Mouse (Mus musculus): ENCODE results near the gene Rab3c. TPM values are rescaled to one million over a fixed set of nuclear protein-coding genes. Genes with fewer than 3 reads are reported as not detected.

Gene Rab3c
- total RNA-seq, 2 experiments from 2014 or later: 21.2 to 24.4 TPM

DNA sequence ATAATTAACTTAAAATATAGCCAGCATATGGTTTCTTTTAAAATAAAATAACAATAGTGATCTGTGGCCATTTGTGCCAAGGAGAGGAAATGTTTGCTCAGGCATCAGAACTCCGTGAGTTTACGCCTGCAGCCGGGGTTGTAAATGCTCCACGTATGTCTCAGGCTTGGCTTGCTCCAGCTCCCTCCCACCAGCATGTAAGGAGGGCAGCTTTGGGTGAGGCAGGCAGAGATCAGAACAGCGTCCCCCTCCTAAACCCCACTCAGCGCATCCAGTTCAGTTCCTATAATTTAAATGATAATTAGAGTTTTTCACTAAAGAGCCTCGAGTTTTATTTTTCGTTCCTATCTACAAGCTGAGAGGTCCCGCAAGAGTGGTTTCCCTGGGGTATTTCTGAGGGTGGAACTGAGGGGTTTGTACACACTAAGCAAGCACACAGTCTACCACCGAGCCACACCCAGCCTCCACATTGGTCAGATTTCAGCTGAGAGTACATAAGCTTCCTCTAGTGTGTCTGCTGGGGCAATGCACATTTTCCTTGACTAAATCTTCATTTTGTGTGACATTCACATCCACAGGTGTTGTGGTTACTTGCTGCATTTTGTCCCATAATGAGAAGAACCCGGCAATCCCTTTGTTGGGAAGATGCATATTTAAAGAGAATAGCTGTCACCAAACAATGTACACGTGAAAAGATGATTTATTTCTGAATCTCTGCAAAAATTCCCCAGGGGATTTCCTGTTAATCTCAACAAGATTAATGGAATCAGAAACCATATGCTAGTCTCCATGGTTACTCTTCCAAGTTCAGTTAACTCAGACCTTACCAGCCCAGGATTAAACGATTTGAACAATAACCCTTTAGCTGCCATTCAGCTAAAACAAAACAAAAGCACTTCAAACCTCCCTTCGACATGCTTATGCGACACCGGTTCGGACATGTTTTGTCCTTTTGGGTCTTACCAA is 186.8 kb downstream of the Rab3c start:
- DNase-seq: no peak

DNA sequence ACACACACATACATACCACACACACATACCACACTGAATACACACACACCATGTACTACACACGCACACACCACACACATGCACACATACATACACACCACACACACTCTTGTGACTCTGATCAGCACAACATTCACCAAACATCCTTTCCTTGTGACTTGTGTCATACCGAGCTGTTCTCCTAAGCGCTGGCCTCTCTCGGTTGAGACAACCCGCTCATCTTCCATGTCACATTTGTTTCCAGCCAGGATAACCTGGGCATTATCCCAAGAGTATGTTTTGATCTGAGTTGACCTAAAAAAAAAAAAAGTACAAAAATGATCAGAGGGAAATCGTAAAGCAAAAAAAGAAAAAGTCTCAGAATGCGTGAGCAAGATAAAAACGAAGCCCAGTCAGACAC is 196.8 kb downstream of the Rab3c start:
- no peak for DNase-seq

DNA sequence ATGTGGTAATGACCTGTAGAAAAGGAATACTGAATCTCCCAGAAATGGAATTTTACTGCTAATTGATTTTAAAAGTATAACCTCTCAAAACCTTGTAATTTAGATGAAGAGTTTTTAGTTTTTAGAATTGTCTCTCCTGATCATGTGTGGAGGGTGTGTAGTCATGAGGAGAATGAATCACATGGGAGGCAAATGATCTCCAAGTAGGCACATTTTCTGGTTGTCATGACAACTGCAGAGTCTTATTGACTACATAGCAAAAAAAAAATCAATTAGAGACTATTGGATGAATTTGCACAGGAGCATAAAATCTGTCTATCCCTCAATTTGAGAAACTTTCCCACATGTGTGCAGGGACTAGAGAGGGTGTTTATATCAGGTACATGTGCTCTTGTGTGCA is 199.6 kb downstream of the Rab3c start:
- no peak for DNase-seq

DNA sequence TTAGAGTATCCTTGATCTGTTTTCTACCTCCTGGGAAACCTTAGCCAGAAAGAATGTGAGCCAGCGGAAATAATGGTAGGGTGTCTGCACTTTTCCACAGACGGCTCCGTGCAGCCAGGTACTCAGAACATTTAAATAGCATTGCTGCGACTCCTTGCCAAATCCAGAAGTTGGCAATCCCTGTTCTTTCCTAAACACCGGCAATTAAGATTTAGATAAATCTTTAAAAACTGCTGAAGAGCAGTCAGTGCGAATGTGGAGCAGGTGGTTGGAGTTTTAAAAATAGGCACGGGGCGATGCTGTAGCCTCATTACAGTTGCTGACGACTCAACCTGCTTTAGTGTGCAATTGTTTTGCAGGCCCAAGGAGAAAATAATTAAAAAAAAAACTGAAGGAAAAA is 205.2 kb downstream of the Rab3c start:
- no peak for DNase-seq

DNA sequence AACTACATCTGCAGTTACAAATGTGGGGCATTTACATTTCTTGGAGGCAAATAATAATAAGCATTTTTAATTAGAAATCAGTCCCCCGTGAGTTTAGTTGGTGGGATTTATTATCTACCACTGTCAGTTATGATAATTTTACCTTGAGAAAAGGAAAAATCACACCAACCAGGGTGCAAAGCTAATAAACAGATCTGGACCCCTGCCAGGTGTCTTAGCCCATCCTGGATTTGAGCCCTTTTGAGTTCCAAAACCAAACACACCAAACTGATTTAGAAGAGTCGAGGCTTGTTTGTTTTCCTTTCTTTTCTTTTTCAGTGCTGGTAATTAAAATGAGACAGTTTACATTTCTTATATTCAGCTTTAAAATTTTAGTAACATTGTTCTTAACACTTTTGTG is 206.6 kb downstream of the Rab3c start:
- no peak for DNase-seq

DNA sequence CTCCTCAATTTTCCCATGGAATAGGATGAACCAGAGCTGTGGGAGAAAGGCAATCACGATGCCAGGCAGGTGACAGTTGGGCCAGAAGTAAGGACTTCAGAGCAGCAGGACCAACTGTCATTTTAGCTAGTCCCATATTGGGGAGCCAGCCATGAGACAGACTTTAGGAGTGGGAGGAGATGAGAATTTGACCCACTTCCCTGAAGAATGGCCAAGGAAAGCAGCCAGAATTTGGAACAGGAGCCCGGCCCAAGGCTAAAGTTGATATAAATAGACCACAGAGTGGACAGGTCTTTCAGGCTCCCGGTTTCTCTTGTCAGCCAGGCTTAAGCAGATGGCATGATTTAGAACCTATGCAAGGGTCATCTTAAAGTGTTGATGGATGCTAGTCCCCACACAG is 213.6 kb downstream of the Rab3c start:
- DNase-seq: no peak

DNA sequence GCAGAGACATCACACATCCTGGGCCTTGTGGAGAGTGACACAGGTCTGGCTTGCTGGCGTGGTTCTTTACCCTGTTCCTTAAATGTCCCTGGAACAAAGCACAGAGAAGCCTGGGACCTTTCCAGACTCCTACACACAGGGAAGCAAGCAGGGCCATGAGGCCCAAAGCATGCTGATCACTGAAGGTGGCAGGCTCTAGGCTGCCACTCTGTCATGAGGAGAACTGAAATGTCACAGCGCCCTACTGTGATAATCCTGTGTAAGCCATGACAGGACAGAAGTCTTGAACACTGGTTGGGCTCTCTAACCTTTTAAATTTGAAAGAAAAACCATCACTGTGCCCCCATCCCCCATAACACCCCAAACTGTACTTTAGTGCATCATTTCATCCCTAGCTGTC is 214.1 kb downstream of the Rab3c start:
- no peak for DNase-seq

DNA sequence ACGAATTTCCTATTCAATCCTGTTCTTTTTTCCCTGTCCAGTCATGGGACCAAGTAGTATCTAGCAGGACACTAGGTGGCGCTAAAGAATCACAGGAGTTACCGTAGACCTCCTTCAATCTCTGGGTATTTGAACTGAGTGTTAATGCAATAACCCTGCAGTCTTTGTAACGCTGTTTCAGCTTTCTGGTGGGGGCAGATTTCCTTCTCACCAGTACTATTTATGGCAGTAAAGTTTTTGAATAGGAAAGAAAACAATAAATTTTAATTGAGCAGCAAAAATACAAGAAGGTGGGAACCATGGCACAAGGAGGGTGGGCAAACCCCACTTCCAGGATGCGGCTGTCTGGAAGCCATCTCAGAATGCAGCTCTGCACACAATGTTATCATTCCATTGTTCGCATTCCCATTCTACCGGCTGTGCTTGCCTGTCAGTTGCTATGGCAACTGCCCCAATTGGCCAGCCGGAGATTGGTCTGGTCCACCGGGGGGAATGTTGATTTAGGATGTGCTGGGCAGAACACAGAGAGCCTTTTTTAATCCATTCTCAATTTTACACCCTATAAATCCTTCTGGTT is 217.9 kb downstream of the Rab3c start:
- peak; percentile 79 for DNase-seq

DNA sequence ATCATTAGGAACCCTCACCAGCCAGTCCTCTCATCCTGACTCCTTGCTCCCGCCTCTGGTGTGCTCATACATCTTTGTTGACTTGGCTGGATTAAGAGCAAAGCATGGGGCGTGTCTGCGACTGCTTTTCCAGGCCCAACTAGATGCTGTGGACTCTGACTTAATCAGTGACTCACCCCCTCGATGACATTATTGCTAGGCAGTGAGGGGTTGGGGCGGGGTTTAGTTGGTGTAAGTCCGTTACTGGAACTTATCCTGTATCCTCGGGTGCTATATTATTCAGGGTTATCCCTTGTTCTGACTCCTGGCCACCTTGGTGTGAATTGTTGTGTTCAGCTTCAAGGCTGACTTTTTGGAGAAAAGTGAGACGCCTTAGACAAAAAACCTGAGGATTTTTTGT is 218.5 kb downstream of the Rab3c start:
- DNase-seq: peak; percentile 21

DNA sequence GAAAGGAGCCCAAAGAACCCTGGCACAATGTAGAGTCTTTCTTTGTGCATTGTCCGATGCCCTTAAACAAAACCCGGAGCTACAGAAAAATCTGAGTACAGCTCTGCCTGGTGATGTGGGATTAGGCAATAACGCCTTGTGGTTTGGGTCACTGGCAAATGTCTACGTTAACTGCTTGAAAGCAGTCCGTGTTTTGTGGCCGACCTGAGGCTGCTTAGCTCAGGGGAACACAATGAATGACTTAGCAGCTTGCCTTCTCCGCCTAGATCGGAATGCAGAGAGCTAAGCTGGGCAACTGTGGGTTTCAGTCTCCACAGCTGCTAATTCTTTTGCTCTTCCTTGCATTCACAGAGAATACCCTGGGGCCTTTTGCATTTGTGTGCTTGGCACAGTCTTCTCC is 226.3 kb downstream of the Rab3c start:
- no peak for DNase-seq

DNA sequence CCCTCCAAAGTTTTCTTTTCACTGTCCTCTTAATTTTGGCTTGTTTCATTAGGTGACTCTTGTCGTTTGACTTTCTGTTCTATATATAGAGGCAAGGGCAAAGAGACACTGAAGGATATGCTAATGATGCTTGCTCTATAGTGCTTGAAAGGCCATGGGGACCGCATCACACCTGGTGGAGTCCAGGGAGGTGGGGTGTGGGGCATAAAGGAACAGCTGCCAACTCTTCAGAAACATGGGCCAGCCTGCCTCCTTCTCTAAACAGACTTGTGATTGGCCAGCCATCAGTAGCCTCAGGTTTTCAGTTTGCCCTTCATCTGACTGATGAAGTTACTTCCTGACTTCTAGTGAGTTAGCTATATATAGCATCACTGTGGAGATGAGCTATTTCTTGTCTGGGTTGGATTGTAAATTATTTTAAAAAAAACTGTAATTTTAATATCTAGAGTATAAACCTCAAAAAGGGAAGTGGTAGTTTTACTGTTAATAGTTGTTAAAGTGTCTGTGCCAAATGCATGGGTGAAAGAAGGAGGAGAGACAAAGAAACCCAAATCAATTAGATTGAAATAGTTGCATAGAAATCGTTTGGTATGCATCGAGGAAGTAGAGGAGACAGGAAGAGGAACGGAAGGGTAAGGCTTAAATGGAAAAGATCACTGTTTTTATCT is 231.9 kb downstream of the Rab3c start:
- no peak for DNase-seq

DNA sequence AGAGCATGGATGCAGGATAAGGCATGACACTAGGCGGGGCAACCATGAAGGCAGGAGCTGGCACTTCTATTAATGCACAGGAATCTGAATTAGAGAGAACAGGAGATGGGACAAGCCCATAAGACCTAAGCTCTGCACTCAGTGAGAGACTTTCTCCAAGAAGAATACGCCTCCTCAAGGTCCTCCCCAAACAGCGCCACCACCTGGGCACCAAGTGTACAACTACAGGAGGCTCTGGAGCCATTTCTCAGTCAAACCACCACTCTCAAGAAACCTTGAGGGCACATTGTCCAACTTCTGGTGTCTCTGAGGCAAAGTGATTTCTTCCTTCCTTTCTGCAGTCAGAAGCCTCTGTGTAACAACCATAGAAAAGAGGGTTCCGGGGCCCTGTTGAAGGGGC is 236.4 kb downstream of the Rab3c start:
- DNase-seq: no peak

DNA sequence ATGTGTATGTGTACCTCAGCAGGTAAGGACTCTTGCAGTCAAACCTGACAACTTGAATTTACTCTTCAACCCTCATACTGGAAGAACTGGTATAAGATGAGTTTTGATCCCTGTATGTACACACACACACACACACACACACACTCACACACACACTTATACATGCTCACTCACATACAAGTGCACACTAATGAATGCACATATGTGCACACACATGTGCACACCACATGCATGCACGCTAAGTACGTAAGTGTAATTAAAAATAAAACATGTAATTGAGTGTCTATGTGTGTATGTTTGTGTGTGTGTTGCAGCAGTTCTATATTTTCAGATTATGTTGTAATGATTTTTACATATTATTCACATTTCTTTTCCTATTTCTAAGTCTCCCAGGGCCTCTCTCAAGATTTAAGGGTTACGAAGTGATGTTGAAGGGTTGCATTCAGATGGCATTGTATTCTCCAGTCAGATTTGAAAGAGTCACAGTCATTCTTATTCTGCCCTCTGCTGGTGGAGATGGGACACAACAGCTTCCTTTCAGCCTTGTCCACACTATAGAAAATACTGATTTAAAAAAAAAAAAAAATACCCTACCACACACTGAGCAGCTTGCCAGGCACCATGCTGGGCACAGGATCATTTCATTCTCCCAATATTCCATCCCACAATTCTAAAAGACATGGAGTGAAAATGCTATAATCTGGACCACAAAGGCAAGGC is 240.9 kb downstream of the Rab3c start:
- DNase-seq: peak; percentile 57

DNA sequence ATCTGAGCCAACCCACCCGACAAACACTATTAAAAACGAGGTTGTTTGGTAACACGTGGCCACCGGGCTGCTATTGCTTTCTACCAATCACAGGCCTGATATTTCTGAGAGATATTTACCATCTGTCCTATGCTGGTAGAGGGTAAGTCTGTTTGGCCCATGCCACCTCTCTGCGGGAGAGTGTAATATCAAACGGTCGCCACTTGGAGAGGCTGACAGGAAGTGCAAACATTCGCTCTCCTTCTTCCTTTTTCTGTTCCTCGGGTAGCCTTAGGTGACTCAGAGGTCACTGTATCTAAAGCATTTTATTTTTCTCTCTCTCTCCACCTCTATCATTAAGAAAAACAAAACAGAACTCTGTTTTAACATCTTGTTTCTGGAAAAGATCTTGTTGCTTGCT is 241.6 kb downstream of the Rab3c start:
- no peak for DNase-seq

DNA sequence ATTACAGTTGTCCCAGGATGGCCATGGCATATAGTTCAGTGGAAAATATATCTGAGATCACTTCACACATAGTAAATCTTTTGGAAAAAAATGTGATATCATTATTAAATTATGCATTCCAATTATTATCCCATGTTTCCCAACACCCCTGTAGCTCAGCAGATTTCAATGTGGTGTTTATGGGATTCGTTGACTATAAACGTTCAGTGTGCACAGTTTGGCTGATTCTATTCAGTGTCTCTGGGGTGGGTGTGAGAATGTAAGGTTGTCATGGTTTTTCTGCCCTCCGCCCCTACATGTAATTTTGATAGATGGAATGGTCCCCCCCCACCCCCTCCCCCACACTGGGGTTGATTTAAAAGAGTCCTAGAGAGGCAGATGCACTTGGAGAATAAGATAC is 242.3 kb downstream of the Rab3c start:
- DNase-seq: no peak

DNA sequence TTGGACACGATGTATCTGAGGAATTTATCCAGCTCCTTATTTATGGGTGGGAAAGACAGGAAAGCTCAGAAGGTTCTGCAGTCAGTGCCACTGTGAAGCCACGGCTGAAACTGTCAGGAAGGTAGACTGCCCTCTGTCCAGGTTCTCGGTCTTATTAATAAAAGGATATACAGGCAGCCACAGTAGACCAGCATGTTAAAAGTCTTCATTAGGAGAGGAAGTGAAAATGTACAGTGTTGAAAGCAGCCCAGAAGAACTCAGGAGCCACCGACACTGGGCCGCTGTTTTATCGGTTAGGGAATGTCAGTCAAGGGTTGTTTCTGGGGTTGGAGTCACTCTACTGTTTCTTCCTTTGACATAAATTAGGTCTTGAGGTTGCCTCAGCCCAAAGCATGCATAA is 245.9 kb downstream of the Rab3c start:
- no peak for DNase-seq

DNA sequence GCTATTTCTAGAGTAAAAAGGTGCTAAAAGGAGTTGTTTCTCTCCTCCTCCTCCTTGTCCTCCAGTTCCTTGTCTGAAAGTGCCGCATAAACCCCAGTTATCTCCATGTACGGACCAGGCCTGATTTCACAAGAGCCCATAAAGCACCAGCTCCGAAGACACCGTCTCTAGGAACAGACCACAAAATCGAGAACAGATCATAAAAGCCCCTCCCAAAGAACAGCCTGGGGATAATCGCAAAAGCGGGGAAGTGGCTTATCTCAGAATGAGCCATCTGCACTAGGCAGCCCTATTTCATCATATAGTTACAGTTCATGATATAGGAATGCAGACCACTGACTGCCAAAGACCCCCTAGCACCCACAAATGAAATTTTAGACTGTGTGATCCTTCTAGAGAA is 246.8 kb downstream of the Rab3c start:
- no peak for DNase-seq

DNA sequence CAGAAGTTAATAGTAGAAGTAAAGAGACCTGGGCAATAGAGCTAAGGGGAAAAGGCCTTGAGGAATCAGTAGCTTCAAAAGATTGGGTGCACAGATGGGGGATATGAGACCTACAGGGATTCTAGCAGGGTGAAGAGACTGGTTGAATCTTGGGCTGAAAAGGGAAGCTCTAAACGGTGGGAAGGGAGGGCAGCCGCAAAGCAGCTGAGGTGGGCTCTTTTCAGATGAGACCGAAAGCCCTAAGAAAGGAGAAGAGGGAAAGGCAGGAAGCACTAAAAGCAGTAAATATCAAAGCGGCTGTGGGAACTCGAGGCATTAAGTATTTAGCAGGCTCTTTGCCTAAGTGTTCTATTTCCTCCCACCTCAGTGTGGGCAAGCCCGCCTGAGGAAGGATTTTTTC is 248.9 kb downstream of the Rab3c start:
- no peak for DNase-seq

DNA sequence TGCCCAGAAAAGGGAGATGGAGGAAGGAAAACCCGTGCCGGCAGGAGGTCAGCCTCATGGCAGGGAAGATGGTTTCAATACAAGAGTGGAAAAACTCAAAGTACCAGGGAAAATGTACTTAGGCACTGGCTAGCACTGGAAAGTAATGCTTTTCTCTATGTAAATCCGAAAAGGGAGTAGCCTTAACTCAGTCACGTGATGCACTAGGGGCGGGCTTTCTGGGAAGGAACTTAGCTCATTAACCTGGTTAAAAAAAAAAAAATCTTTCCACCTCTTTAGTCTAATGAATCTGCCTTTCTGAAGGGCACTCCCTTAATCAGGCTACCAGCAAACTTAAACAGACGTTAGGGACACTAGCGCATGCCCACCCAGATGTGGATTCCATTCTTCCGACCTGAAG is 249.7 kb downstream of the Rab3c start:
- DNase-seq: no peak

DNA sequence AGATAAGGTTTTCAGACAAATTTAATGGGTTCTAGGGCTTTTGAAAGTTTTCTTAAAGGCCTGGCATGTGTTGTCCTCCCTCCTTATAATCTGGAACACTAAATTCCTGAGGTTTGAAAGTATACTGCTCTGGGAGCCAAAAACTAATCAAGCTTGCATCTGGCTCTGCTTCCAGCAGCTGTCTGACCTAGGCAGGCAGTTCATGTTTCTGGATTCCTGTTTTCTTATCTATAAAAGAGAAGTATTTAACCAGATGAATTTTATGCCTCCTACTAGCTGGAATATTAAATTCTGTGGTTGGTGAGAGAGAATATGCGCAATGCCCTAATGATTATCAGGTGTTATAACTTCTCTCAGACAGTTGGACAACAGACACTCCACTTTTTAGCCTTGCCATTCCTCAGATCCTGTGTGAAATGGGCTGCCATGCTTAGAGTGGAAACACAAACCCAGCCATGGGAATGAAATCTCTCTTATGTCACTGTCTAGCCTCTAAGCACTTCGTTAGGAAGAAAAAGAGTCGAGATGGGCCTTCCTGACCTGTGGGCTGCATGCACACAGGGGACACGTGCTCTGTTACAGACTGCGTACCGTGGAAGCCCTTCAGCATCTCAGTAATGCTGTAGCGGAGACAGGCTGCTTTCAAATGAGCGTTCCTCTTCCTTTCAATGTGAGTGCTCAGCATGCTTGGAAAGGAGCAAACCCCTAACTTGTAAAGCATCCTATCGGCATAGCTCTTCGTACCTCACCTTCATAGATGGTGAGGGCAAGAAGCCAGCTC is 256.2 kb downstream of the Rab3c start:
- DNase-seq: no peak

DNA sequence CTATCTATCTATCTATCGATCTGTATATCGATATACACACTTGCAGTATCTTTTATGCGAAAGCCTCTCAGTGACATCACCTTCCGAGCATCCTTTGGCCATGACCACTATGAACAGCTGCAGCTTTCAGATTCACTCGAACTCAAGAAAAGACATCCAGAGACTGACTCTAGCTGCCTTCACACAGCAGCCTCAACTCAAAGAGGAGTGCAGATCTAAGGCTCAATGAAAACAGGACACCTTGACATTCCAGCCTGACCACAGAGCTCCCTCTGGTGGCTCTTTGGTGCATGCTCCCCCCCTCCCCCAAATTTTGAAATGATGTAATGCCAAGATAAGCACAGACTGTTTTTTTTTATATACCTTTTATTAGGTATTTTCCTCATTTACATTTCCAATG is 257.8 kb downstream of the Rab3c start:
- peak; percentile 48 for DNase-seq

DNA sequence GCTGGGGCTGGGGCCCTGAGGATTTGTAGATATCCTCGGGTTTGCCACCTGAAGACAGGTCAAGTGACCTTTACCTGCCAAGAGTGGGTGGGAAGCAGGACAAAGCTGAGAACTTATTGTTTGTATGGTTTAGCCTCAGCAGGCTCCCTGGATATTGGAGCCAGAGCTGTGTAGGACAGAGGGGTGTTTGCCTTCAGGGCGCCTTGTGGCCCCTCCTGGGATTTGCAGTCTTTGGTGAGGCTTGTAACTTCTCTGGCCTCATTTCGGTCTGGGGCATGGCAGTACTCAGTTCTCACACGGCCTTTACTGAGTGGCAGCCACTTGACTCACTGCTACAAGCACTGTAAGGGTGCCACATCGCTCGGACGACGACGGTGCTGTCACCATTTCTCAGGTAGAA is 261.0 kb downstream of the Rab3c start:
- DNase-seq: no peak
